Mouse (Mus musculus) heart, adult 18-20 months (tissue): ENCODE measurements around the gene Slc8a1. TPM values are rescaled to one million over a fixed set of nuclear protein-coding genes. Genes with fewer than 3 reads are reported as not detected.
A peak's percentile ranks its signal among the peaks of the same experiment; 100 is the strongest.

Experiments
- DNase-seq, 2 experiments: peaks; one replicate each; pipeline ENCODE4 v3.0.0; 2021 to 2022; ENCODE audit warnings: mixed read lengths in 1 of 2
- total RNA-seq, 2 experiments: library from RNA; stranded (reverse); gene quantifications; 2 replicates each; pipeline ENCODE4 v1.2.3; 2021

The Slc8a1 gene
- total RNA-seq, 2 experiments from 2014 or later = 508 to 537 TPM

GRCm38 (mm10) chr17:81565634-81566372, 172.4 kb downstream of the Slc8a1 start:
- DNase-seq = no peak

- no peak for DNase-seq
Observed at GRCm38 (mm10) chr17:81554052-81554734, 184.0 kb downstream of the Slc8a1 start.

DNA sequence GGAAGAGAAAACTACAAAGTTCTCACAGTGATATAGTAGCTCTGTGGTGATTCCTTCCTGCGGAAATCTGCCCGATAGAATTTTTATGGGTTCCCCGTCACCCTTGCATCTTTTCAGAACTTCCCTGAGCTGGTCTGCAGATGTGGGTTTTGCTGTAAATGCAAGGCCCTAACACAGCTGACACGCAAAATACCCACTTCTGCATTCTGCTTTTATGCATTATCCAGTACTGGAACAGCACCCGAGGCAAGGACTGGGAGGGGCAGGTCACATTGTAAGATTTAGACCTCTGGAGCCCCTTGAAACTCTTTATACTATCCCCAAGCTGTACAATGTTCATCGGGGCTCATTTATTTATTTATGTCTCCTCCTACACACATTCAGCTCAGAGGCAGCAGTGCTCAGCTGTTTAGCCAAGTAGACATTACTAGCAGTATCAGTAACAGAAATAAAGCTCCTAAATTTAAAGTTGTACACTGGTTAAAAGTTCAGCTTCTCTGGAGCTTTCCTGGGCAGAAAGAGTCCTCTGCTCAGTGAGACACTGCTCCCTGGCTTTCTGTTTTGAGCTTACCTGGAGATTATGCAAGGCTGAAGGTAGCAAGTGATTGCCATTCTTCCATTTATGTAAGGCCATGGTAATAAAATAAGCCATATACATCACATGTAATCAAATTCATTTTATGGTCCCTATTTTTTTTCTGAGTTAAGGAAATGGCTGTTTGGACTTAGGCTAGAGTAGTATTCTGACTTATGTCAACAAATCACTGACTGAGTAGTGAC, 186.1 kb downstream of the Slc8a1 start:
- DNase-seq = no peak

DNA sequence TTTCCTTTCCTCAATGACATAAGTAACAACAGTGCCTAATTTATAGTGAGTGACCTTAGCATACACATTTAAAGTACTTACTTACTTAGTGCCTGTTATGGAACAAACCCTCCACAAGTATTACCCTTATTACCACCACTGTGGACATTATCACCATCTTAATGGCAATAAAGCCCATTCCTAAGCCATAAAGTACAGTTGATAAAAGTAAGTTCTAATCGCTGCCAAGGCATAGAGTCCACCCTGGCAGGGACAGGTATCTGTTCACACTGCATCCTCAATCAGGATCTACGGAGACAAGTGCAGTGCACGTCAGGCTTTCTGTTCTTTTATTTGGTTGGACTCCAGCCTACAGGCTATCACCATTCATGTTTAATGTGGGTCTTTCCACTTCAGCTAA, 187.3 kb downstream of the Slc8a1 start:
- DNase-seq = no peak

- DNase-seq = no peak
Observed at GRCm38 (mm10) chr17:81548016-81548415, 190.2 kb downstream of the Slc8a1 start.

DNA sequence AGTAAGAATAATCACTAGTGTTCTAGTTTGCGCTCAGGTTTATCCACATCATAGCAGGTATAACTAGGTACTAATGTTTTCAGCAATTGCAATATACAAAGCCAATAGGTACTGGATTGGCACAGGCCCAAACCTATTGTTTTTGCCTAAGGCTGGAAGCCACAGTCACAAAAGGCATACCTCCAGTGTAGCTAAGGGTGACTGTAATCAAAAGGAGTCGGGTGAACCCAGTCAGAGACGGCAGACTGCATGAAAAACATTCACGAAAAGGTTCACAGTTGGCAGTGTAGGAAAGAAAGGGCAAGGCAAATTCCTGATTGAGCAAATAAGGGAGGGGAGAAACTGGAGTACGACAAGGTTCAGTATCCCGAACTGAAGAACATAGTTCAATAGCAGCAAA, 191.7 kb downstream of the Slc8a1 start:
- no peak for DNase-seq

GRCm38 (mm10) chr17:81546012-81546411, 192.2 kb downstream of the Slc8a1 start:
- no peak for DNase-seq

DNA sequence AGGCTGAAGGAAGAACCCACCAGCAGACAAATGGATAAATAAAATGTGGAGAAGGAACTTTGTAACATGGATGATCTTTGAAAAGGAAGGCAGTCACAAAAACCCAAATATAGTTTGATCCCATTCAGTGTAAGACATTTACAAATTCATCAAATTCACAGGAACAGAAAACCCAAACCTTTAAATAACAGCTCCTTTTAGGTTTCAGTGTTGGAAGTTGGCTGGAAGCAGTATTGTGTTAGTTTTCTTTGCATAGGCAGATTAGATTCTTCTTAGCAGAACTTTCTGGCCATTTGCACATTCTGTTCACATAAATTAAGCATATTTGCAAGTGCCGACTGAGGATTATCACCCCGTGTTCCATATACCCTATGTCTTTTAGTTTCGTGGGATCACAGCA, 193.3 kb downstream of the Slc8a1 start:
- DNase-seq = no peak

DNA sequence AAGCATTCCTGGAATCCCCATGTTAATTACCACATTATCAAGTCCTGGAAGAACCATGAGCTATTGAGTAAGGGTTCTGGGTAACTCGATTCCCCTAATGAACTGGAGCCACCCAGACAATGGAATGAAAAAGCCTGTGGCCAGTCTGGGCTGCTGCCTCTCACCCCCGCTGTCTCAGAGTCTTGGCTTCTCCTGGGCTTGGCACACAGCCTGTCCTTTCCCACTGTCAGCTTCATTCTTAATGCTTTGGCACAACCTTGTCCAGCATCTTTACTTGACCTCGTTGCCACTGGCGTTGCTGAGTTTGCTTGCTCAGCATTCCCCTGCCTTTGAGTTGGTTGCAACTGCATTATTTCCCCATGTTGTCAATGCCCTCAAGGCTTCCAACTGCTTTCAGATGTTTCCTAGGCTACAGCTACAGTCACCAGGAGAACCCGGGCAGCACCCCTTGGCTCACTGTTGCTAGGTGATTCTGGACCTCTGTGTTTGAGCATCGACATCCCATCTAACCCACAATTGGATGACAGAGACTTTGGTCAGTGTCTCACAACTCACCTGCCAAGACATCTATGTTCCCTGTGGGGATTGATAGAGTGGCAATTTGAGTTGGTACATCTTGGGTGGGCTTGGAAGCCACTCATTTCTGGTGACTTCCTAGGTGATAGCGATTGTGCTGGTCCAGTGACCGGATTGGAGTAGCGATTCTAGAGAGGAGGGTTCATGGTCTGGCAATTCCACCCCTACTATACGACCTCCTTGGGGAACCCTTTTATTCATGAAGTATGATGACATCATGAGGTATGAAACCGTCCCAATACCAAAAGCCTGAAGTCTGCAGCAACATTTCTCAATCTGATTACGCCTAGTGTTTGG, 195.6 kb downstream of the Slc8a1 start:
- peak; percentile 57 to 64 for DNase-seq

GRCm38 (mm10) chr17:81538163-81539160, 199.7 kb downstream of the Slc8a1 start:
- peak; percentile 43 to 50 for DNase-seq

GRCm38 (mm10) chr17:81536093-81536492, 202.1 kb downstream of the Slc8a1 start:
- no peak for DNase-seq

GRCm38 (mm10) chr17:81529849-81530248, 208.3 kb downstream of the Slc8a1 start:
- DNase-seq = no peak

DNA sequence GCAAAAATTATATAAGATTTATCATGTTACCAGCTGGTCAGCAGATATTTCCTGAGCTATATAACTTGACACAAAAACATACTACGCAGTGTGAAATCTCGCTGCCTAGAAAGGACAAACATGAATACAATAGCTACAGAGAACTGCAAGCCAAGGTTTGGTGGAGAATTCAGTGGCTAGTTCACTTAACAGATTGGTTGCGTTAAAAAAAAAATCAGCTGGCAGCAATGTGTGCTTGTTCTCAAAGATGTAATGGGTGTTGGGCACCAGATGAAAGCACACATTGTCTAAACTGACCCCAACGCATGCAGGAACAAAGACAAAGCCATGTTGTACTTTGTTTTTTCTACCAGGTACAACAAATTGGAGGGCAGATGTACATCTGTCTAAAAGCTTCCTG, 209.2 kb downstream of the Slc8a1 start:
- no peak for DNase-seq

DNA sequence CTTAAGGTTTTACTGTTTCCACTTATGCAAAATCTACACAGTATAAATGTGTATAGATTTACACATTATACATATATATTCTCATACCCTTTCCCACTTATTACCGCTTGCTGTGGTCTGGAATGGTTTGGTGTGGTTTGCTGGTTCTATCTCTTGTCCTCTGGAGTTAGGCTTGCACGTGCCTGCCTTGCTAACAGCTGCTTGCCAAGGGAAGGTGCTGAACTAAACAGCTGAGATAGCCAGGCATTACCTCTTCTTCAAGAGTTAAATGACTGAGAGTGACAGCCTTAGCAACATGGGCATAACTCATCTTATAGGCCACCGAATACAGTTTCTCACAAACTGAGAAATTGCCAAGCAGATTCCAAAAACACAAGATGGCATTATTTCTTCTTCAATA, 211.7 kb downstream of the Slc8a1 start:
- no peak for DNase-seq

GRCm38 (mm10) chr17:81524826-81525225, 213.4 kb downstream of the Slc8a1 start:
- DNase-seq = no peak

- no peak for DNase-seq
Observed at GRCm38 (mm10) chr17:81523943-81524342, 214.2 kb downstream of the Slc8a1 start.

DNA sequence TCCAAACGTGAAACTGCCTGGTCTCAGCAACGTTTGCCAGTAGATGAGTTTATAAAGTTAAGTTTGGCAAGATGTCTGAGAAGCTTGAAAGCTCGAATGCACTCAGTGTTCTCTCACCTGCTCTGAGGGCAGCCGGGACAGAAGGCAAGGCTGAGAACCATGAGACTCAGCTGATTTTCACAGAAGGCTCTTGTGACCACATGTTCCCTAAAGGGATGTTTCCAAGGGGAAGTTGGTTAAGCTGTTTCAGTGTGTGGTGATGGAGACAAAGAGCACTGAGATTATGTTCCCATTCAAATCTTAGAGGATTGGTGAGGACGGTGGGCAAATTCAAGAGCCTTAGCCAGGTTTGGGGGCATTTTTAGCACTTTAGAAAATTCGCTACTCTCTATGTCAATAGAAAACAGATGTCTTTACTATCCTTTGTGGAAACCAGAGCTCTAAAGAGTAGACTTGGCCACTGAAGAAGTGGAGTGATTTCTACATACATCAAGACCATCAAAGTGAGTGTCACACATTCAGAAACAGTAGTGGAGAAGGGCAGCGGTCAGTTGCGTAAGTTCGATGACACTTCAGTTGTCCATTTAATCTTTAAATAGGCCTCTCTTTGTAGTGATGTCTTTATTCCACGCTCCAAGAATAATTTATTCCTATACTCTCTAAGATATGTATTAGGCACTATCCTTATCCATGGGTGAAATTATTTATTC, 219.7 kb downstream of the Slc8a1 start:
- no peak for DNase-seq

GRCm38 (mm10) chr17:81516155-81516554, 222.0 kb downstream of the Slc8a1 start:
- DNase-seq = no peak

DNA sequence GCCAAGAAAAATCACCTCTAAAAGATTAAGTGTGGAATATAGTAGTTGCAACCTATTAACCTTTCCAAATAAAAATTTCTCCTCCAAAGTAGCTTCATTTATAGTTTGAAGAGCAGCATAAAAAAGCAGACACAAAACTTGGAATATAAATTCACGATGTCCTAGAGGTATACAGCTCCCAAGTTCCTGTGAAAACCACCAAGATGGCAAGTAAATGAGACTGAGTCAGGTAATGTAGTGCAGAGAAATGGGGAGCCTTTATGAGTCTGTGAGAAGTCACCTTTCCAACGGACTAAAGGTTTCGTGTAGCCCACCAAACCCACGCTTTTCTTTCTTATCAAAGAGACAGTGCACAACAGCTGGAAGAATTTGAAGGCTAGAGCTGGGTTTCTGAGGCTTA, 224.2 kb downstream of the Slc8a1 start:
- DNase-seq = no peak

GRCm38 (mm10) chr17:81513368-81513958, 224.7 kb downstream of the Slc8a1 start:
- no peak for DNase-seq
